Mouse (Mus musculus) stomach, embryonic 15.5 days (tissue): ENCODE measurements at regions not wholly inside any gene's neighbourhood (a gene's known extent, or its start where the extent isn't known, plus 50 kb on each side); places are given as distances from the start of the nearest gene placed in this dataset.

Experiments used
- ATAC-seq: fragments of 200-750 bp; cut with Nextera tagmentation; 2 replicates; pipeline ENCODE4 v1.8.0; 2017; ENCODE audit warnings: low read depth, moderate number of reproducible peaks, moderate TSS enrichment; ENCODE audit not compliant: insufficient read depth, low FRiP score
- H3K27ac ChIP-seq: fragments of 300-500 bp; sonication (generic); 2 replicates; pipeline ENCODE4 v1.5.1; 2015; ENCODE audit warnings: mild to moderate bottlenecking, inconsistent platforms
- H3K27me3 ChIP-seq: fragments of 300-500 bp; sonication (generic); replicated peaks from 2 replicates; pipeline ENCODE4 v1.6.1; 2015; ENCODE audit warnings: inconsistent platforms
- H3K36me3 ChIP-seq: fragments of 300-500 bp; sonication (generic); 2 replicates; pipeline ENCODE4 v1.6.1; 2015; ENCODE audit warnings: inconsistent platforms
- H3K4me1 ChIP-seq: fragments of 300-500 bp; sonication (generic); 2 replicates; pipeline ENCODE4 v1.6.1; 2015; ENCODE audit warnings: inconsistent platforms
- H3K4me2 ChIP-seq: fragments of 300-500 bp; sonication (generic); 2 replicates; pipeline ENCODE4 v1.6.1; 2015; ENCODE audit warnings: mild to moderate bottlenecking, inconsistent platforms
- H3K4me3 ChIP-seq: fragments of 300-500 bp; sonication (generic); replicated peaks from 2 replicates; pipeline ENCODE4 v1.5.1; 2015; ENCODE audit warnings: inconsistent platforms
- H3K9ac ChIP-seq: fragments of 300-500 bp; sonication (generic); 2 replicates; pipeline ENCODE4 v1.6.1; 2015; ENCODE audit warnings: inconsistent platforms
- H3K9me3 ChIP-seq: fragments of 300-500 bp; sonication (generic); 2 replicates; pipeline ENCODE4 v1.6.1; 2016; ENCODE audit warnings: inconsistent platforms
- WGBS: fragments of 180-500 bp; shearing (Covaris S2); methylation state at CpG from one replicate; pipeline ENCODE4 v1.1.7; 2015; 5-methylcytosine and 5-hydroxymethylcytosine counted together

DNA sequence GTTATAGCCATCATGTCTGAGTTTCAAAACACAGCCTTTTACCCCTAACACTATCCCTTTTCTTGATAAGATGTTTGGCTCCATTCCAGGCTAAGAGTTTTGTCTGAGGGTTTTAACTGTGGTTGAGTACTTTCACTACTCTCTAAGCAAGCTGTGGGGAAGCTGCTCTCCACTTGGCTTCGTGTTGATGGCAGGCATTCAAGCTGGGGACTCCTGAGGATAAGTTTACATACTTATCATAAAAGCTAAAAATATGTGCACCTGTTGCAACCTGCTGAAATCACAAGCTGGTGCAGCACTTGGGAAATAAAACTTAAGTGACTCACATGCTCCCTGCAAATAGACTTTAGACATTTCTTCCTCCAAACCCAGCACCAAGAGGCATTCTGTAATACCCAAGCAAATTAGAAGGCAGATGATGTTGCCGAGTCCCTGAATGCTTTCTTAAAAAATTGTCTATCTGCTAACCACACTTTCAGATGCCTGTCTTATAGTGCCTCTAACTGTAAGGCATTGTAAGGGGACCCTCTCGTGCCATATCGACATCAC, 169.3 kb downstream of the Lnpk start:
- no peak overlapping the region for H3K27ac ChIP-seq
- H3K4me1 ChIP-seq, result no peaks in the 10 kb centered on the region
- 74% methylated on average over 4 of the region's 4 CpGs for WGBS
- H3K36me3 ChIP-seq, result no peaks in the 10 kb centered on the region
- no peaks in the 10 kb centered on the region for H3K9me3 ChIP-seq
- ATAC-seq, result no peak
- H3K27me3 ChIP-seq, result no peaks in the 10 kb centered on the region
- H3K4me3 ChIP-seq, result no peak overlapping the region
- H3K4me2 ChIP-seq, result no peak overlapping the region
- no peak overlapping the region for H3K9ac ChIP-seq

GRCm38 (mm10) chr2:74404493-74404892, 174.7 kb downstream of the Lnpk start:
- no peak overlapping the region for H3K27ac ChIP-seq
- no peaks in the 10 kb centered on the region for H3K4me1 ChIP-seq
- no peak overlapping the region for H3K9ac ChIP-seq
- H3K9me3 ChIP-seq, result no peaks in the 10 kb centered on the region
- H3K27me3 ChIP-seq, result no peaks in the 10 kb centered on the region
- no peak overlapping the region for H3K4me2 ChIP-seq
- no peak for ATAC-seq
- H3K36me3 ChIP-seq, result no peaks in the 10 kb centered on the region
- H3K4me3 ChIP-seq, result no peak overlapping the region
- 32% methylated on average over 3 of the region's 3 CpGs for WGBS

DNA sequence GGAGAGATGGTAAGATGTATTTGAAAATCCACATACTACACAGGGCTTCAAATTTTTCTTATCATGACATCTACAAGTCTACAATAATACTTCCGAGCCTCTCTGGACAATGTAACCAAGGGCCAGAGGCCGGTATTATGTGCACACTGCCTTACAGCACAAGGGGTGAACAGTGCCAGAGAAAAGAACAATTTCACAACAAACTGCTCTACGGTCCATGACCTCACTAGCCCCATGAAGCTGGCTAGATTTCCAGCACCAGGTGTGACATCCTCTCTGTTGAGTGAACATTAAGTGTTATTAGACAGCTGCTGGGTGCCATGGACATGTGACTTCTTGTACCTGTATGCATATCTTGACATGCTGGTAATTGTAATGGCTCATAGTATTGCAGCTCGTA, 188.2 kb downstream of the Lnpk start:
- H3K36me3 ChIP-seq, result no peaks in the 10 kb centered on the region
- no peak overlapping the region for H3K27ac ChIP-seq
- ATAC-seq, result no peak
- no peak overlapping the region for H3K9ac ChIP-seq
- H3K4me1 ChIP-seq, result no peaks in the 10 kb centered on the region
- H3K4me2 ChIP-seq, result no peak overlapping the region
- H3K4me3 ChIP-seq, result no peak overlapping the region
- no peaks in the 10 kb centered on the region for H3K27me3 ChIP-seq
- no peaks in the 10 kb centered on the region for H3K9me3 ChIP-seq
- WGBS, result 81% methylated on average over 4 of the region's 4 CpGs

- no peaks in the 10 kb centered on the region for H3K4me1 ChIP-seq
- no peaks in the 10 kb centered on the region for H3K27me3 ChIP-seq
- no peak overlapping the region for H3K4me2 ChIP-seq
- no peak overlapping the region for H3K27ac ChIP-seq
- H3K4me3 ChIP-seq, result no peak overlapping the region
- ATAC-seq, result no peak
- no peaks in the 10 kb centered on the region for H3K36me3 ChIP-seq
- WGBS, result 89% methylated on average over 5 of the region's 5 CpGs
- H3K9ac ChIP-seq, result no peak overlapping the region
- H3K9me3 ChIP-seq, result no peaks in the 10 kb centered on the region
Measured at GRCm38 (mm10) chr2:74388078-74388477, 191.2 kb downstream of the Lnpk start.

- H3K4me3 ChIP-seq, result no peak overlapping the region
- no peaks in the 10 kb centered on the region for H3K36me3 ChIP-seq
- H3K27me3 ChIP-seq, result no peaks in the 10 kb centered on the region
- WGBS, result 94% methylated on average over 1 of the region's 1 CpGs
- no peak for ATAC-seq
- H3K9ac ChIP-seq, result no peak overlapping the region
- H3K27ac ChIP-seq, result no peak overlapping the region
- H3K4me1 ChIP-seq, result no peaks in the 10 kb centered on the region
- H3K4me2 ChIP-seq, result no peak overlapping the region
- H3K9me3 ChIP-seq, result no peaks in the 10 kb centered on the region
Measured at GRCm38 (mm10) chr2:74384918-74385317, 194.3 kb downstream of the Lnpk start.

GRCm38 (mm10) chr2:74380574-74381287, 198.5 kb downstream of the Lnpk start:
- no peaks in the 10 kb centered on the region for H3K36me3 ChIP-seq
- 46% methylated on average over 7 of the region's 7 CpGs for whole genome bisulfite sequencing
- H3K9me3 ChIP-seq, result no peaks in the 10 kb centered on the region
- H3K4me3 ChIP-seq, result no peak overlapping the region
- H3K4me2 ChIP-seq, result no peak overlapping the region
- no peak for ATAC-seq
- no peaks in the 10 kb centered on the region for H3K27me3 ChIP-seq
- H3K9ac ChIP-seq, result no peak overlapping the region
- H3K4me1 ChIP-seq, result no peaks in the 10 kb centered on the region
- H3K27ac ChIP-seq, result no peak overlapping the region

DNA sequence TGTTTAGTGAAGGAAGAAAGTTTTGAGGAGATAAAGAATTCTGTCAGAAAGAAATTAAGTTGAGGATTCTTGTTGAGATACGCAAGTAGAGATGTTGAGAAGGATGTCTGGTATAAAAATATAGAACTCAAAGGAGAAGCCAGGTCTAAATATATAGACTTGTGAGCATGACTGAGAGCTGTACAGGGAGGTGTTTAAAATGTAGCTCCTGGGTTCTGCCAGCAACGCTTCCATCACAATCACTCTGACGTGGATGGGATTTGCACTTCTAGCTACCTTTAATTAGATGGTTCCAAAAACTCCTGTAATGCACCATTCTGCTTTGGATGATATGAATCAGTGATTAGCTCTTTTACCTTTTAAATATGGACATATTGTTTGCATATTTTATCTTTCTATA, 200.5 kb downstream of the Lnpk start:
- WGBS, result 93% methylated on average over 3 of the region's 3 CpGs
- no peaks in the 10 kb centered on the region for H3K9me3 ChIP-seq
- no peak overlapping the region for H3K27ac ChIP-seq
- no peaks in the 10 kb centered on the region for H3K36me3 ChIP-seq
- no peak overlapping the region for H3K4me2 ChIP-seq
- H3K4me1 ChIP-seq, result no peaks in the 10 kb centered on the region
- H3K27me3 ChIP-seq, result no peaks in the 10 kb centered on the region
- no peak overlapping the region for H3K4me3 ChIP-seq
- no peak overlapping the region for H3K9ac ChIP-seq
- ATAC-seq, result no peak

- H3K4me1 ChIP-seq, result no peaks in the 10 kb centered on the region
- no peaks in the 10 kb centered on the region for H3K27me3 ChIP-seq
- H3K36me3 ChIP-seq, result no peaks in the 10 kb centered on the region
- no peaks in the 10 kb centered on the region for H3K9me3 ChIP-seq
- ATAC-seq, result no peak
- 59% methylated on average over 1 of the region's 1 CpGs for WGBS
- H3K4me3 ChIP-seq, result no peak overlapping the region
- H3K27ac ChIP-seq, result no peak overlapping the region
- H3K9ac ChIP-seq, result no peak overlapping the region
- no peak overlapping the region for H3K4me2 ChIP-seq
Measured at GRCm38 (mm10) chr2:74373938-74374337, 205.3 kb downstream of the Lnpk start.

- 61% methylated on average over 4 of the region's 4 CpGs for WGBS
- no peaks in the 10 kb centered on the region for H3K4me1 ChIP-seq
- no peak for ATAC-seq
Measured at GRCm38 (mm10) chr2:74373056-74373455, 206.2 kb downstream of the Lnpk start.

GRCm38 (mm10) chr2:74363255-74363654, 216.0 kb downstream of the Lnpk start:
- H3K4me2 ChIP-seq, result no peak overlapping the region
- H3K36me3 ChIP-seq, result no peaks in the 10 kb centered on the region
- H3K4me3 ChIP-seq, result no peak overlapping the region
- no peaks in the 10 kb centered on the region for H3K27me3 ChIP-seq
- ATAC-seq, result no peak
- 95% methylated on average over 2 of the region's 2 CpGs for WGBS
- no peaks in the 10 kb centered on the region for H3K9me3 ChIP-seq
- H3K9ac ChIP-seq, result no peak overlapping the region
- no peak overlapping the region for H3K27ac ChIP-seq
- no peaks in the 10 kb centered on the region for H3K4me1 ChIP-seq

More at GRCm38 (mm10) chr2:74373056-74373455, 206.2 kb downstream of the Lnpk start:
- Histone ChIP-seq H3K9ac (no peak overlapping the region), H3K36me3 (no peaks in the 10 kb centered on the region), H3K27me3 (no peaks in the 10 kb centered on the region), H3K9me3 (no peaks in the 10 kb centered on the region), H3K4me3 (no peak overlapping the region), H3K27ac (no peak overlapping the region), H3K4me2 (no peak overlapping the region)

- H3K27ac ChIP-seq, result no peak overlapping the region
- no peak overlapping the region for H3K4me2 ChIP-seq
- H3K4me3 ChIP-seq, result no peak overlapping the region
- H3K9me3 ChIP-seq, result no peaks in the 10 kb centered on the region
- no peak overlapping the region for H3K9ac ChIP-seq
- no peaks in the 10 kb centered on the region for H3K4me1 ChIP-seq
- 76% methylated on average over 8 of the region's 8 CpGs for WGBS
- no peaks in the 10 kb centered on the region for H3K27me3 ChIP-seq
- ATAC-seq, result no peak
- no peaks in the 10 kb centered on the region for H3K36me3 ChIP-seq
Measured at GRCm38 (mm10) chr2:74354591-74354990, 224.6 kb downstream of the Lnpk start.

- Histone ChIP-seq H3K9me3 (no peaks in the 10 kb centered on the region), H3K27me3 (no peaks in the 10 kb centered on the region), H3K4me2 (no peak overlapping the region), H3K9ac (no peak overlapping the region), H3K4me1 (no peaks in the 10 kb centered on the region), H3K27ac (no peak overlapping the region), H3K36me3 (no peaks in the 10 kb centered on the region), H3K4me3 (no peak overlapping the region)
- ATAC-seq, result no peak
- WGBS, result 56% methylated on average over 6 of the region's 6 CpGs
Measured at GRCm38 (mm10) chr2:74349809-74350208, 229.4 kb downstream of the Lnpk start.

GRCm38 (mm10) chr2:74306301-74306700, 272.9 kb downstream of the Lnpk start:
- WGBS, result 86% methylated on average over 9 of the region's 9 CpGs
- H3K4me2 ChIP-seq, result no peak overlapping the region
- ATAC-seq, result no peak

More at GRCm38 (mm10) chr2:74306301-74306700, 272.9 kb downstream of the Lnpk start:
- Histone ChIP-seq H3K27ac (no peak overlapping the region), H3K9ac (no peak overlapping the region), H3K36me3 (no peaks in the 10 kb centered on the region), H3K27me3 (no peaks in the 10 kb centered on the region), H3K4me3 (no peak overlapping the region), H3K9me3 (no peaks in the 10 kb centered on the region), H3K4me1 (no peaks in the 10 kb centered on the region)
